Mouse (Mus musculus) limb, embryonic 14.5 days (tissue): ENCODE results near the gene Cryab. TPM values are rescaled to one million over a fixed set of nuclear protein-coding genes. Genes with fewer than 3 reads are reported as not detected.

Source experiments
- ATAC-seq: fragments of 200-750 bp; cut with Nextera tagmentation; 2 replicates; pipeline ENCODE4 v1.8.0; 2017; ENCODE audit warnings: low read depth, moderate number of reproducible peaks, moderate TSS enrichment; ENCODE audit not compliant: low FRiP score
- DNase-seq: peaks from one replicate; pipeline ENCODE4 v3.0.0-alpha.2; 2015; ENCODE audit warnings: low spot score
- H3K27ac ChIP-seq: fragments of 300-500 bp; sonication (generic); replicated peaks from 2 replicates; pipeline ENCODE4 v1.5.1; 2014; ENCODE audit warnings: low read depth, mild to moderate bottlenecking, low read length, moderate library complexity, mixed read lengths
- H3K27me3 ChIP-seq: fragments of 300-500 bp; sonication (generic); 2 replicates; pipeline ENCODE4 v1.6.1; 2014; ENCODE audit warnings: low read length, mixed read lengths; ENCODE audit not compliant: control insufficient read depth, insufficient read depth
- H3K36me3 ChIP-seq: fragments of 300-500 bp; sonication (generic); 2 replicates; pipeline ENCODE4 v1.6.1; 2014; ENCODE audit warnings: mild to moderate bottlenecking, low read length, moderate library complexity, mixed read lengths; ENCODE audit not compliant: control insufficient read depth, insufficient read depth
- H3K4me1 ChIP-seq: fragments of 300-500 bp; sonication (generic); 2 replicates; pipeline ENCODE4 v1.6.1; 2014; ENCODE audit warnings: antibody characterized with exemption, low read length, mixed read lengths; ENCODE audit not compliant: control insufficient read depth, insufficient read depth
- H3K4me2 ChIP-seq: fragments of 300-500 bp; sonication (generic); replicated peaks from 2 replicates; pipeline ENCODE4 v1.6.1; 2014; ENCODE audit warnings: low read depth, mild to moderate bottlenecking, low read length, moderate library complexity; ENCODE audit not compliant: severe bottlenecking
- H3K4me3 ChIP-seq: fragments of 300-500 bp; sonication (generic); replicated peaks from 2 replicates; pipeline ENCODE4 v1.5.1; 2014; ENCODE audit warnings: low read length
- H3K9ac ChIP-seq: fragments of 300-500 bp; sonication (generic); 2 replicates; pipeline ENCODE4 v1.6.1; 2014; ENCODE audit warnings: mild to moderate bottlenecking, low read depth, low read length, moderate library complexity; ENCODE audit not compliant: severe bottlenecking
- H3K9me3 ChIP-seq: fragments of 300-500 bp; sonication (generic); 2 replicates; pipeline ENCODE4 v1.6.1; 2016; ENCODE audit warnings: low read length; ENCODE audit not compliant: control insufficient read depth
- POLR2A ChIP-seq: fragments of 200-500 bp; IDR thresholded peaks from 2 replicates; pipeline ENCODE4 v1.8.0; 2012; ENCODE audit warnings: inconsistent platforms, mild to moderate bottlenecking, moderate library complexity, borderline replicate concordance; ENCODE audit not compliant: insufficient read depth, insufficient read length; ENCODE audit errors: extremely low read depth
- WGBS: fragments of 180-500 bp; shearing (Covaris S2); extraction: QIAGEN DNeasy Blood & Tissue Kit; methylation state at CpG from one replicate; pipeline ENCODE4 v1.1.7; 2014; 5-methylcytosine and 5-hydroxymethylcytosine counted together
- polyA plus RNA-seq, 2 experiments: library from polyadenylated mRNA; depleted of rRNA in 1 of 2; stranded (reverse) in 1 of 2; unstranded in 1 of 2; fragments of >200 nt; fragmentation: Nextera tagmentation in 1 of 2; extraction: Ambion mirVana in 1 of 2; gene quantifications; 2 replicates each; pipeline versions ENCODE4 v1.2.1 to v1.2.3; 2012 to 2014

Gene Cryab
- polyA plus RNA-seq, 2 experiments = 80.7 to 117 TPM

DNA sequence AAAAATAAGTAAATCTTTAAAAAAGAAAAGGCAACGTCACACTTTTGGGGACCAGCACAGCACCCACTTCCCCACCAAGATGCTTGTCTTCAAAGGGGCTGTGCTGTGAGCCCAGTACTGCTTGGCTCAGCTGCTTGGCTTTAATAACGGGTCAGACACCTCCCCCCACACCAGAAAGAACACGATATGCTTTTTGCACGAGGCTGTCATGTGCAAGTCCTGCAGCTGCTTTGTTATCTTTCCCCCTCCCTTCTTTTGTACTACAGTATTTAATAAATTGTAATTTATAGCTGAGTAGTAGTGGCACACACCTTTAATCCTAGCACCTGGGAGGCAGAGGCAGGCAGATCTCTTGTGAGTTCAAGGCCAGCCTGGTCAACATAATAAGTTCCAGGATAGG lies 32.2 kb upstream of the Cryab start:
- no peak for TF ChIP-seq POLR2A
- H3K4me1 ChIP-seq = peaks cover 20% of the 10 kb centered on the region
- DNase-seq = no peak
- WGBS = 69% methylated on average over 4 of the region's 4 CpGs
- no peak overlapping the region for H3K4me2 ChIP-seq
- no peak overlapping the region for H3K9ac ChIP-seq
- H3K27me3 ChIP-seq = no peaks in the 10 kb centered on the region
- 0 out of 2 replicates have a peak, but pooled peaks cover 5% of the 10 kb centered on the region for H3K36me3 ChIP-seq
- ATAC-seq = no peak
- H3K9me3 ChIP-seq = no peaks in the 10 kb centered on the region
- H3K4me3 ChIP-seq = no peak overlapping the region
- no peak overlapping the region for H3K27ac ChIP-seq

- 22% methylated on average over 12 of the region's 12 CpGs for WGBS
- Histone ChIP-seq H3K36me3 (0 out of 2 replicates have a peak, but pooled peaks cover 3% of the 10 kb centered on the region), H3K9ac (no peak overlapping the region), H3K9me3 (no peaks in the 10 kb centered on the region), H3K4me1 (peaks cover 30% of the 10 kb centered on the region), H3K27ac (no peak overlapping the region), H3K4me3 (no peak overlapping the region), H3K27me3 (no peaks in the 10 kb centered on the region), H3K4me2 (no peak overlapping the region)
- ATAC-seq (no peak), DNase-seq (no peak)
- no peak for TF ChIP-seq POLR2A
These were observed 30.1 kb upstream of the Cryab start for GRCm38 (mm10) chr9:50721061-50721460.

GRCm38 (mm10) chr9:50722451-50722911 lies 28.6 kb upstream of the Cryab start:
- WGBS = 45% methylated on average over 8 of the region's 8 CpGs
- H3K27ac ChIP-seq = no peak overlapping the region
- peaks cover 40% of the 10 kb centered on the region for H3K4me1 ChIP-seq

DNA sequence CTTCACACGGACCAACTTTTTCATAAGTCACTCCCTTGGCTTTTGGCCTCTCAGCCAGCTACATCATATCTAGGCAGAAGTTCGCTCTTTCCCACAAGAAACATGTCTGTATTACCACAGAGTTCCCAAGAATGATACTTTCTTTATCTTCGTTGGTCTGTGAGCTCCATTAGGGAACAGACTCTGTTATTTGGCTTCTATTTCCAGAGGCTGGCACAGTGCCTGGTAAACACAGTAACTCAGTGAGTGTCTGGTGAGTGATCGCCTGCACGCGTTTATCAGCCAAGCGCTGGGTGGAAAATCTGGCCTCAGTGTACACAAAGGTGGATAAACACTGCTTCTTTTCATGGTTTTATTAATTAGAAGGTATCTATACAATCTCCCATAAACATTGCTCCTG lies 27.7 kb upstream of the Cryab start:
- no peak for TF ChIP-seq POLR2A
- 35% methylated on average over 7 of the region's 7 CpGs for WGBS
- ATAC-seq = no peak

More at GRCm38 (mm10) chr9:50722451-50722911, 28.6 kb upstream of the Cryab start:
- H3K4me3 ChIP-seq = no peak overlapping the region
- no peaks in the 10 kb centered on the region for H3K9me3 ChIP-seq
- no peaks in the 10 kb centered on the region for H3K27me3 ChIP-seq
- no peaks in the 10 kb centered on the region for H3K36me3 ChIP-seq
- no peak for DNase-seq
- TF ChIP-seq POLR2A = no peak
- ATAC-seq = peak; percentile 13; the same call in 1 of the 2 replicates
- no peak overlapping the region for H3K4me2 ChIP-seq
- H3K9ac ChIP-seq = no peak overlapping the region

DNA sequence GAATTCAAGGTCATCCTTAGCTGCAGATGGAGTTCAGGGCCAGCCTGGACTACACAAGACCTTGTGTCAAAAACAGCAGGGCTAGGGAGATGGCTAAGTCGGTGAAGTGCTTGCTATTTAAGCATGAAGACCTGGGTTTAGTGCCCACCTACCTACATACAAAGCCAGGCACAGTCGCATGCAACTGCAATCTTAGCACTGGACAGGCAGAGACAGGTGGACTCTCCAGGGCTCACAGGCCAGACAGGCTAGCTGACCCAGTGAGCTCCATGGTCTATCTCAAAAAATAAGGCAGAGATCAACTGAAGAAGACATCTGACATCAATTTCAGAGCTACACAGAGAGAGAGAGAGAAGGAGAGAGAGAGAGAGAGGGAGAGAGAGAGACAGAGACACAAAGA lies 27.0 kb upstream of the Cryab start:
- no peaks in the 10 kb centered on the region for H3K9me3 ChIP-seq
- peaks cover 40% of the 10 kb centered on the region for H3K4me1 ChIP-seq
- H3K36me3 ChIP-seq = no peaks in the 10 kb centered on the region
- WGBS = 71% methylated on average over 2 of the region's 2 CpGs
- 0 out of 2 replicates have a peak overlapping the region, but pooled peaks have one; percentile 13 for H3K27ac ChIP-seq
- no peak overlapping the region for H3K4me2 ChIP-seq
- no peak for TF ChIP-seq POLR2A
- no peak overlapping the region for H3K4me3 ChIP-seq
- H3K9ac ChIP-seq = no peak overlapping the region
- ATAC-seq (no peak), DNase-seq (no peak)
- H3K27me3 ChIP-seq = no peaks in the 10 kb centered on the region

More for the DNA sequence above, 27.7 kb upstream of the Cryab start:
- Histone ChIP-seq H3K9ac (no peak overlapping the region), H3K4me3 (no peak overlapping the region), H3K4me2 (0 out of 2 replicates have a peak overlapping the region, but pooled peaks have one; percentile 0), H3K27me3 (no peaks in the 10 kb centered on the region), H3K27ac (0 out of 2 replicates have a peak overlapping the region, but pooled peaks have one; percentile 44), H3K4me1 (peaks cover 40% of the 10 kb centered on the region), H3K9me3 (no peaks in the 10 kb centered on the region), H3K36me3 (no peaks in the 10 kb centered on the region)
- DNase-seq = peak; percentile 56

GRCm38 (mm10) chr9:50724661-50725330 lies 26.3 kb upstream of the Cryab start:
- no peak overlapping the region for H3K4me3 ChIP-seq
- no peaks in the 10 kb centered on the region for H3K9me3 ChIP-seq
- H3K4me1 ChIP-seq = peaks cover 40% of the 10 kb centered on the region
- ATAC-seq (no peak), DNase-seq (no peak)
- H3K27me3 ChIP-seq = no peaks in the 10 kb centered on the region
- no peak overlapping the region for H3K27ac ChIP-seq
- no peaks in the 10 kb centered on the region for H3K36me3 ChIP-seq
- 30% methylated on average over 3 of the region's 3 CpGs for WGBS
- no peak overlapping the region for H3K4me2 ChIP-seq
- no peak for TF ChIP-seq POLR2A
- no peak overlapping the region for H3K9ac ChIP-seq
